Mouse (Mus musculus) layer of hippocampus, postnatal 25 days (tissue): ENCODE results near the gene Ift74. TPM values are rescaled to one million over a fixed set of nuclear protein-coding genes. Genes with fewer than 3 reads are reported as not detected.
A peak's percentile ranks its signal among the peaks of the same experiment; 100 is the strongest.
"Not testable (repeated sequence)": the region's sequence is repeated elsewhere in the genome, so short reads cannot be mapped to it uniquely, and the experiment has no call there.

Experiments used
- DNase-seq, 2 experiments: peaks; one replicate each; pipeline ENCODE4 v3.0.0; 2022; ENCODE audit warnings: mixed read lengths in 2 of 2, low spot score in 1 of 2; ENCODE audit errors: extremely low spot score in 1 of 2
- total RNA-seq, 2 experiments: library from RNA; stranded (reverse); gene quantifications; 2 replicates each; pipeline ENCODE4 v1.2.3; 2021

The Ift74 gene
- total RNA-seq: 10 to 100 TPM; 26.7 to 27.4 TPM

- peak; percentile 83 to 85 for DNase-seq
Measured at GRCm38 (mm10) chr4:94613972-94614626, at the start of gene Ift74. Gene Ift74 (plus strand): TSS chr4:94614491.

GRCm38 (mm10) chr4:94572677-94573076 lies 41.6 kb upstream of the Ift74 start:
- no peak for DNase-seq

- DNase-seq: no peak
Measured at GRCm38 (mm10) chr4:94591765-94592381, 22.4 kb upstream of the Ift74 start.

GRCm38 (mm10) chr4:94592709-94593108 lies 21.6 kb upstream of the Ift74 start:
- DNase-seq: no peak

- no peak for DNase-seq
Measured at GRCm38 (mm10) chr4:94601395-94601794, 12.9 kb upstream of the Ift74 start.

- no peak for DNase-seq
Measured at GRCm38 (mm10) chr4:94602496-94603030, 11.7 kb upstream of the Ift74 start.

GRCm38 (mm10) chr4:94603031-94603629 lies 11.2 kb upstream of the Ift74 start, which contains the start of gene Plaa:
Gene Plaa (minus strand): TSS chr4:94603244.
- peak; percentile 86 to 98 for DNase-seq

- DNase-seq: no peak
Measured at GRCm38 (mm10) chr4:94604452-94605019, 9.8 kb upstream of the Ift74 start.

- DNase-seq: no peak
Measured at GRCm38 (mm10) chr4:94605591-94605990, 8.7 kb upstream of the Ift74 start.

- DNase-seq: no peak
Measured at GRCm38 (mm10) chr4:94610339-94610738, 4.0 kb upstream of the Ift74 start.

- no peak for DNase-seq
Measured at GRCm38 (mm10) chr4:94614627-94615006, 326 bp downstream of the Ift74 start.

GRCm38 (mm10) chr4:94620077-94620476 lies 5.8 kb downstream of the Ift74 start:
- DNase-seq: no peak

GRCm38 (mm10) chr4:94643141-94643540 lies 28.9 kb downstream of the Ift74 start:
- no peak for DNase-seq

- DNase-seq: no peak
Measured at GRCm38 (mm10) chr4:94649920-94650319, 35.6 kb downstream of the Ift74 start, which contains the start of gene Lrrc19. Gene Lrrc19 (minus strand): TSS chr4:94650144.

- DNase-seq: not testable (repeated sequence)
Measured at GRCm38 (mm10) chr4:94650426-94651175, 36.3 kb downstream of the Ift74 start.

- no peak for DNase-seq
Measured at GRCm38 (mm10) chr4:94669718-94670117, 55.4 kb downstream of the Ift74 start.

- no peak for DNase-seq
Measured at GRCm38 (mm10) chr4:94680662-94681061, 66.4 kb downstream of the Ift74 start.

- no peak for DNase-seq
Measured at GRCm38 (mm10) chr4:94681181-94681580, 66.9 kb downstream of the Ift74 start.

- DNase-seq: no peak
Measured at GRCm38 (mm10) chr4:94682029-94682428, 67.7 kb downstream of the Ift74 start.

GRCm38 (mm10) chr4:94683305-94683704 lies 69.0 kb downstream of the Ift74 start:
- DNase-seq: no peak
